Mouse (Mus musculus) intestine, embryonic 15.5 days (tissue): ENCODE measurements around the gene Il18bp. TPM values are rescaled to one million over a fixed set of nuclear protein-coding genes. Genes with fewer than 3 reads are reported as not detected.
"Not testable (repeated sequence)": the region's sequence is repeated elsewhere in the genome, so short reads cannot be mapped to it uniquely, and the experiment has no call there.

Experiments used
- ATAC-seq: fragments of 200-750 bp; cut with Nextera tagmentation; 2 replicates; pipeline ENCODE4 v1.8.0; 2017; ENCODE audit warnings: moderate TSS enrichment, moderate library complexity
- H3K27ac ChIP-seq: fragments of 300-500 bp; sonication (generic); 2 replicates; pipeline ENCODE4 v1.5.1; 2015; ENCODE audit warnings: mild to moderate bottlenecking, inconsistent platforms
- H3K27me3 ChIP-seq: fragments of 300-500 bp; sonication (generic); replicated peaks from 2 replicates; pipeline ENCODE4 v1.6.1; 2015; ENCODE audit warnings: inconsistent platforms
- H3K36me3 ChIP-seq: fragments of 300-500 bp; sonication (generic); 2 replicates; pipeline ENCODE4 v1.6.1; 2015; ENCODE audit warnings: inconsistent platforms
- H3K4me1 ChIP-seq: fragments of 300-500 bp; sonication (generic); replicated peaks from 2 replicates; pipeline ENCODE4 v1.6.1; 2015; ENCODE audit warnings: inconsistent platforms
- H3K4me2 ChIP-seq: fragments of 300-500 bp; sonication (generic); replicated peaks from 2 replicates; pipeline ENCODE4 v1.6.1; 2015; ENCODE audit warnings: mild to moderate bottlenecking, inconsistent platforms
- H3K4me3 ChIP-seq: fragments of 300-500 bp; sonication (generic); replicated peaks from 2 replicates; pipeline ENCODE4 v1.5.1; 2015; ENCODE audit warnings: inconsistent platforms
- H3K9ac ChIP-seq: fragments of 300-500 bp; sonication (generic); 2 replicates; pipeline ENCODE4 v1.6.1; 2015; ENCODE audit warnings: inconsistent platforms
- H3K9me3 ChIP-seq: fragments of 300-500 bp; sonication (generic); 2 replicates; pipeline ENCODE4 v1.6.1; 2016; ENCODE audit warnings: inconsistent platforms
- WGBS: fragments of 180-500 bp; shearing (Covaris S2); methylation state at CpG from one replicate; pipeline ENCODE4 v1.1.7; 2015; 5-methylcytosine and 5-hydroxymethylcytosine counted together
- polyA plus RNA-seq: library from polyadenylated mRNA; unstranded; fragments of >200 nt; fragmentation: Nextera tagmentation; extraction: Ambion mirVana; gene quantifications from 2 replicates; pipeline ENCODE4 v1.2.1, GENCODE M21; 2015

The Il18bp gene
- 2.3 and 2.8 TPM in 2 replicates for polyA plus RNA-seq

GRCm38 (mm10) chr7:102018590-102018989 lies at the start of gene Il18bp:
Il18bp (minus strand) TSS chr7:102018690.
- whole genome bisulfite sequencing = 81% methylated on average over 3 of the region's 3 CpGs
- H3K4me2 ChIP-seq = no peak within 1 kb of the TSS
- H3K4me1 ChIP-seq = no peaks in the 10 kb centered on the region
- no peak within 1 kb of the TSS for H3K9ac ChIP-seq
- H3K27me3 ChIP-seq = no peaks in the 10 kb centered on the region
- ATAC-seq = no peak
- H3K4me3 ChIP-seq = no peak within 1 kb of the TSS
- H3K27ac ChIP-seq = no peak within 1 kb of the TSS
- H3K9me3 ChIP-seq = no peaks in the 10 kb centered on the region
- peaks cover 53% of the 10 kb centered on the region for H3K36me3 ChIP-seq

- Histone ChIP-seq H3K9me3 (no peaks in the 10 kb centered on the region), H3K4me2 (peak overlapping the region; percentile 67), H3K27ac (no peak overlapping the region), H3K4me1 (peaks cover 12% of the 10 kb centered on the region; the same call in 1 of the 2 replicates), H3K4me3 (peak overlapping the region; percentile 65), H3K27me3 (no peaks in the 10 kb centered on the region), H3K36me3 (no peaks in the 10 kb centered on the region), H3K9ac (0 out of 2 replicates have a peak overlapping the region, but pooled peaks have one; percentile 23)
- ATAC-seq = no peak
- 60% methylated on average over 6 of the region's 6 CpGs for WGBS
These were observed 47.9 kb upstream of the Il18bp start for GRCm38 (mm10) chr7:102066363-102066762.

GRCm38 (mm10) chr7:102065046-102065891 lies 46.8 kb upstream of the Il18bp start, which contains the start of the genes Rnf121, Xndc1 and Xntrpc:
Rnf121 (minus strand) TSS chr7:102065469.
Xndc1 (plus strand) TSS chr7:102065511.
Xntrpc (plus strand) TSS chr7:102065713.
- peaks cover 12% of the 10 kb centered on the region; the same call in 1 of the 2 replicates for H3K4me1 ChIP-seq
- H3K36me3 ChIP-seq = no peaks in the 10 kb centered on the region
- no peaks in the 10 kb centered on the region for H3K27me3 ChIP-seq
- peak; percentile 98 for ATAC-seq
- peak within 1 kb of the TSS; percentile 72 for H3K27ac ChIP-seq
- H3K4me3 ChIP-seq = peak within 1 kb of the TSS; percentile 65
- H3K4me2 ChIP-seq = peak within 1 kb of the TSS; percentile 67
- H3K9me3 ChIP-seq = no peaks in the 10 kb centered on the region
- under 1% methylated on average over 56 of the region's 56 CpGs for WGBS
- peak within 1 kb of the TSS; percentile 64 for H3K9ac ChIP-seq

- Histone ChIP-seq H3K36me3 (no peaks in the 10 kb centered on the region), H3K4me3 (peak overlapping the region; percentile 65), H3K9me3 (no peaks in the 10 kb centered on the region), H3K4me2 (peak overlapping the region; percentile 67), H3K27me3 (no peaks in the 10 kb centered on the region), H3K9ac (peak overlapping the region; percentile 64), H3K27ac (peak overlapping the region; percentile 71; the same call in 1 of the 2 replicates), H3K4me1 (peaks cover 12% of the 10 kb centered on the region; the same call in 1 of the 2 replicates)
- ATAC-seq = peak; percentile 12
- under 1% methylated on average over 9 of the region's 9 CpGs for WGBS
These were observed 46.2 kb upstream of the Il18bp start for GRCm38 (mm10) chr7:102064655-102065045.

GRCm38 (mm10) chr7:102063891-102064290 lies 45.4 kb upstream of the Il18bp start:
- Histone ChIP-seq H3K27ac (0 out of 2 replicates have a peak overlapping the region, but pooled peaks have one; percentile 11), H3K9me3 (no peaks in the 10 kb centered on the region), H3K4me2 (peak overlapping the region; percentile 67), H3K4me1 (peaks cover 12% of the 10 kb centered on the region; the same call in 1 of the 2 replicates), H3K4me3 (peak overlapping the region; percentile 65), H3K36me3 (peaks cover 4% of the 10 kb centered on the region; the same call in 1 of the 2 replicates), H3K27me3 (no peaks in the 10 kb centered on the region), H3K9ac (no peak overlapping the region)
- ATAC-seq = no peak
- 69% methylated on average over 9 of the region's 9 CpGs for WGBS

- Histone ChIP-seq H3K4me2 (0 out of 2 replicates have a peak overlapping the region, but pooled peaks have one; percentile 20), H3K36me3 (peaks cover 5% of the 10 kb centered on the region; the same call in 1 of the 2 replicates), H3K4me1 (peaks cover 12% of the 10 kb centered on the region; the same call in 1 of the 2 replicates), H3K4me3 (no peak overlapping the region), H3K9ac (no peak overlapping the region), H3K9me3 (no peaks in the 10 kb centered on the region), H3K27ac (0 out of 2 replicates have a peak overlapping the region, but pooled peaks have one; percentile 25), H3K27me3 (no peaks in the 10 kb centered on the region)
- WGBS = 64% methylated on average over 1 of the region's 1 CpGs
- peak; percentile 42 for ATAC-seq
These were observed 43.7 kb upstream of the Il18bp start for GRCm38 (mm10) chr7:102062203-102062602.

GRCm38 (mm10) chr7:102061353-102061752 lies 42.9 kb upstream of the Il18bp start:
- Histone ChIP-seq H3K9ac (no peak overlapping the region), H3K4me2 (no peak overlapping the region), H3K4me3 (no peak overlapping the region), H3K9me3 (no peaks in the 10 kb centered on the region), H3K27me3 (no peaks in the 10 kb centered on the region), H3K4me1 (peaks cover 9% of the 10 kb centered on the region; the same call in 1 of the 2 replicates), H3K36me3 (peaks cover 5% of the 10 kb centered on the region; the same call in 1 of the 2 replicates), H3K27ac (no peak overlapping the region)
- 72% methylated on average over 3 of the region's 3 CpGs for WGBS
- ATAC-seq = no peak

- not testable (repeated sequence) for H3K9me3 ChIP-seq, H3K9ac ChIP-seq, ATAC-seq
These were observed 30.0 kb upstream of the Il18bp start for GRCm38 (mm10) chr7:102048524-102048923.

GRCm38 (mm10) chr7:102042314-102042713 lies 23.8 kb upstream of the Il18bp start:
- H3K9ac ChIP-seq = no peak overlapping the region
- WGBS = 59% methylated on average over 2 of the region's 2 CpGs
- no peaks in the 10 kb centered on the region for H3K4me1 ChIP-seq
- no peak overlapping the region for H3K4me3 ChIP-seq
- H3K36me3 ChIP-seq = peaks cover 2% of the 10 kb centered on the region
- no peak for ATAC-seq
- no peaks in the 10 kb centered on the region for H3K9me3 ChIP-seq
- no peaks in the 10 kb centered on the region for H3K27me3 ChIP-seq
- H3K27ac ChIP-seq = no peak overlapping the region
- no peak overlapping the region for H3K4me2 ChIP-seq

More at GRCm38 (mm10) chr7:102048524-102048923, 30.0 kb upstream of the Il18bp start:
- not testable (repeated sequence) for H3K4me3 ChIP-seq, H3K36me3 ChIP-seq, H3K27me3 ChIP-seq, H3K27ac ChIP-seq, H3K4me2 ChIP-seq, H3K4me1 ChIP-seq

GRCm38 (mm10) chr7:102037318-102037717 lies 18.8 kb upstream of the Il18bp start:
- Histone ChIP-seq H3K36me3 (peaks cover 24% of the 10 kb centered on the region), H3K27ac (no peak overlapping the region), H3K4me1 (no peaks in the 10 kb centered on the region), H3K9me3 (no peaks in the 10 kb centered on the region), H3K4me2 (no peak overlapping the region), H3K9ac (no peak overlapping the region), H3K27me3 (no peaks in the 10 kb centered on the region), H3K4me3 (no peak overlapping the region)
- WGBS = 94% methylated on average over 3 of the region's 3 CpGs
- ATAC-seq = no peak

GRCm38 (mm10) chr7:102035534-102035933 lies 17.0 kb upstream of the Il18bp start:
- Histone ChIP-seq H3K4me1 (no peaks in the 10 kb centered on the region), H3K4me2 (no peak overlapping the region), H3K9me3 (no peaks in the 10 kb centered on the region), H3K9ac (no peak overlapping the region), H3K27me3 (no peaks in the 10 kb centered on the region), H3K27ac (no peak overlapping the region), H3K4me3 (no peak overlapping the region), H3K36me3 (peaks cover 27% of the 10 kb centered on the region)
- ATAC-seq = no peak
- WGBS = 99% methylated on average over 2 of the region's 2 CpGs

GRCm38 (mm10) chr7:102034904-102035303 lies 16.4 kb upstream of the Il18bp start:
- Histone ChIP-seq H3K9me3 (no peaks in the 10 kb centered on the region), H3K36me3 (peaks cover 25% of the 10 kb centered on the region), H3K4me1 (no peaks in the 10 kb centered on the region), H3K4me3 (no peak overlapping the region), H3K4me2 (no peak overlapping the region), H3K27me3 (no peaks in the 10 kb centered on the region), H3K27ac (no peak overlapping the region), H3K9ac (no peak overlapping the region)
- ATAC-seq = no peak
- 97% methylated on average over 1 of the region's 1 CpGs for WGBS
